Mouse (Mus musculus) ES-Bruce4 (cell line): Measurements from ENCODE around the gene Irs3. TPM values are rescaled to one million over a fixed set of nuclear protein-coding genes. Genes with fewer than 3 reads are reported as not detected.

Experiments used
- H3K27ac ChIP-seq: 2 replicates; pipeline ENCODE4 v1.5.1; 2012; ENCODE audit warnings: low read length, inconsistent platforms; ENCODE audit not compliant: insufficient read depth
- H3K27me3 ChIP-seq: 2 replicates; pipeline ENCODE4 v1.6.1; 2012; ENCODE audit warnings: mild to moderate bottlenecking, low read length, inconsistent platforms; ENCODE audit not compliant: control insufficient read depth, poor library complexity, insufficient read depth, severe bottlenecking
- H3K36me3 ChIP-seq: 2 replicates; pipeline ENCODE4 v1.6.1; 2012; ENCODE audit warnings: inconsistent platforms, mild to moderate bottlenecking, low read length, moderate library complexity; ENCODE audit not compliant: control insufficient read depth, poor library complexity, insufficient read depth, severe bottlenecking
- H3K4me1 ChIP-seq: one replicate; pipeline ENCODE4 v1.8.1; 2011; ENCODE audit warnings: low read length; ENCODE audit not compliant: control insufficient read depth, insufficient read depth
- H3K4me3 ChIP-seq: 2 replicates; pipeline ENCODE4 v1.5.1; 2011; ENCODE audit warnings: low read depth, mild to moderate bottlenecking, low read length
- H3K9ac ChIP-seq: 2 replicates; pipeline ENCODE4 v1.6.1; 2012; ENCODE audit warnings: low read depth, mild to moderate bottlenecking, inconsistent platforms; ENCODE audit not compliant: poor library complexity, severe bottlenecking
- H3K9me3 ChIP-seq: replicated peaks from 2 replicates; pipeline ENCODE4 v1.6.1; 2012; ENCODE audit warnings: mild to moderate bottlenecking, low read length, inconsistent platforms; ENCODE audit not compliant: control insufficient read depth, poor library complexity, insufficient read depth, severe bottlenecking
- CTCF ChIP-seq: IDR thresholded peaks from one replicate; pipeline ENCODE4 v1.8.1; 2011; ENCODE audit warnings: low read depth, low read length
- EP300 ChIP-seq: IDR thresholded peaks from 2 replicates; pipeline ENCODE4 v1.6.1; 2011; ENCODE audit warnings: low read depth, low read length; ENCODE audit not compliant: insufficient read depth
- POLR2A ChIP-seq: IDR thresholded peaks from one replicate; pipeline ENCODE4 v1.8.1; 2011; ENCODE audit warnings: low read length; ENCODE audit not compliant: insufficient read depth
- polyA plus RNA-seq: library from polyadenylated mRNA; stranded (reverse); fragments of >200 nt; gene quantifications from 2 replicates; pipeline ENCODE4 v1.2.4, GENCODE M21; 2011; ENCODE audit warnings: low read depth; ENCODE audit not compliant: missing spikeins, insufficient read depth, insufficient read length

Irs3 gene
- 1.2 and 1.5 TPM in 2 replicates for polyA plus RNA-seq

DNA sequence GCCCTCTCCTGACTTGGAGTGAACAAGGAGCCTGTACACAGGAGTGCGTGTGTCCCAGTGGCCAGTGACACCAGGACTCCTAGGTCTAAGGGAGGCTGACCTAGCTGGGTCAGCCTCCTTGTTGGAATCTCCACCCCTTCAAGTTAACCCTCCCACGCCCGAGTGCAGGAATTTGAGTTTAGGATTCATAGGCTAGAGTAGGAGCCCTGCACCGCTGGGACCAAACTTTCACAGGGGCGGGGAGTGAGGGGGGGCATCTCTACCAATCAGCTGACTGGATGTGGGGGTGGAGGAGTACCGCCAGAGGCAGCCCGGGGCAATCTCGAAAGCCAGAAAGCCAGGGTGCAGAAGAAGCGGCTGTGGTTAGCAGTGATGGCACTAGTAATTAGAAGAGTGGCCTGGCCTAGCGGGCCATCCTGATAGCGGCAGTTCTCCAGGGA is at the start of gene Irs3:
TSS of gene Irs3 (minus strand) at position 63 of the 440 bp plus-strand sequence.
- H3K27ac ChIP-seq: no peak within 1 kb of the TSS
- TF ChIP-seq CTCF (no peak), POLR2A (no peak), EP300 (no peak)
- peak within 1 kb of the TSS; percentile 41 for H3K4me3 ChIP-seq
- no peaks in the 10 kb centered on the region for H3K4me1 ChIP-seq
- peak within 1 kb of the TSS; percentile 35 for H3K9ac ChIP-seq
- H3K27me3 ChIP-seq: no peaks in the 10 kb centered on the region
- no peaks in the 10 kb centered on the region for H3K9me3 ChIP-seq
- no peaks in the 10 kb centered on the region for H3K36me3 ChIP-seq

DNA sequence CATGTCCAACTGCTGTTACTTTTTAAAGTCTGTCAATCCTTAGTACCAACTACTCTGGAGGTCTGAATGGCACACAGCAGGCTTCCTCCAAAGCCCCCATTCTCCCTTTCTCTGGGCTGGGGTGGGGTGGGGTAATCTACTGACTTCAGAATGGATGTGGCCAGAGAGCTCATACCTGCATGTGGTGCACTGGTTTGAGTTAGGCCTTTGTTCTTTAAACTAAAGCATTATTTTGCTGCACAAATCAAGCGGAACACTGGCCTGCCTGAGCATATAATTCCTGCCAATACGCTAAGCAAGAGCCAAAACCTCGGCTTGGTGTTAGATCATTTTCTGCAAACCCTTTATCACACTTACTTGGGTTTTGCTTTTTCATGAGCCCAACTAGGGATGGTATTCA is 49.3 kb upstream of the Irs3 start:
- Histone ChIP-seq H3K4me1 (peaks cover 1% of the 10 kb centered on the region), H3K9me3 (no peaks in the 10 kb centered on the region), H3K27me3 (no peaks in the 10 kb centered on the region), H3K27ac (no peak overlapping the region), H3K9ac (no peak overlapping the region), H3K36me3 (no peaks in the 10 kb centered on the region), H3K4me3 (no peak overlapping the region)
- TF ChIP-seq POLR2A: no peak
- TF ChIP-seq CTCF: no peak
- no peak for TF ChIP-seq EP300

DNA sequence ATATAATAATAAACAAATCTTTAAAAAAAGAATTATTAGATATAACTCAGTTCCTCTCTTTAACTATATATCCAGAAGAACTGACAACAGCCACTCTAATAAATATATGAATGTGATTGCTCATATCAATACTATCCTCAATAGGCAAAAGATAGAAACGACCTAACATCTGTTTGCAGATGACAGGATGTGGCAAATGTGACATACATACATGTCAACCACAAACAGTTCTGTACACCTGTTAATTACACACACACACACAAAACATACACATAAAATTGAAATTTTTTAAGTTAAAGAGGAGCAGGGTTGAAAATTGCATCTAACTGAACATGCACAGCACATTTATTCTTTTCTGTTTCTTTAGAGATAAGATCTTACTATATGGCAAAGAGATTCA is 46.4 kb upstream of the Irs3 start:
- Histone ChIP-seq H3K36me3 (no peaks in the 10 kb centered on the region), H3K27me3 (no peaks in the 10 kb centered on the region), H3K9ac (no peak overlapping the region), H3K4me1 (peaks cover 1% of the 10 kb centered on the region), H3K4me3 (no peak overlapping the region), H3K9me3 (no peaks in the 10 kb centered on the region), H3K27ac (no peak overlapping the region)
- no peak for TF ChIP-seq EP300
- no peak for TF ChIP-seq POLR2A
- TF ChIP-seq CTCF: no peak

DNA sequence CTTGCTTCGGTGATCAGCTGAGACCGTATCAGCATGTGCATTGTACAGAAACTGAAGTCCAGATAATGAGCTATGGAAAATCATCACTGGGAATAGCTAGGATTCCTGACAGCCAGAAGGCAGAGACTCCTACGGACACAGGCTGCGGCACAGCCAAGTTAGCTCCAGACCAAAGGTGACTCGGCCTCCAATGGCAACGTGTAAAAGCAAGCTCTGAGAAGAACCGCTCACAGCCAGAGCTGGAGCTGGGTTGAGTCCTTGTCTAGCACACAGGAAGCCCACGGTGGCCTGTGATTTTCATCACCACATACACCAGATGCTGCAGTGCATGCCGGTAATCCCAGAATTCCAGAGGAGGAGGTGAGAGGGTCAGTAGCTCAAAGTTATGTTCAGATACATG is 45.0 kb upstream of the Irs3 start:
- H3K27ac ChIP-seq: no peak overlapping the region
- no peak overlapping the region for H3K4me3 ChIP-seq
- no peaks in the 10 kb centered on the region for H3K4me1 ChIP-seq
- TF ChIP-seq CTCF: no peak
- no peak for TF ChIP-seq EP300
- TF ChIP-seq POLR2A: no peak
- H3K27me3 ChIP-seq: no peaks in the 10 kb centered on the region
- no peaks in the 10 kb centered on the region for H3K36me3 ChIP-seq
- H3K9ac ChIP-seq: no peak overlapping the region
- H3K9me3 ChIP-seq: no peaks in the 10 kb centered on the region

DNA sequence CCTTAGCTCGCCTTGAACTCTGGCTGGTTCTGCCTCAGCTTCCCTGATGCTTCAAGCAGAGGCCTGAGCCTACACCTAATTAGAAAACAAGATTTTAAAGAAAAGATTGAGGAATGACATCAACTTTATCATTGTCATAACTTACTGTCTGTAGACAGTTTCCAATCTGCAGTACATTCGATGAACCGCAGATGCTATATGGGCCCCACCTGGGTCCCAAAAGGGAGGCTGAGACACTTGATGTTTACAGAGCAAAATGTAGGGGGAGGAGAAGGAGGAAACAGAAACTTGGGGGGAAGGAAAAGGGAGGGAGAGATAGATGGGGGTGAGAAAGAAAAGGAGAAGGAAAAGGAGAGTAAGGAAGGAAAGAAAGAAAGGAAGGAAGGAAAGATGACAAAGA is 44.5 kb upstream of the Irs3 start:
- Histone ChIP-seq H3K36me3 (no peaks in the 10 kb centered on the region), H3K9me3 (no peaks in the 10 kb centered on the region), H3K9ac (no peak overlapping the region), H3K27me3 (no peaks in the 10 kb centered on the region), H3K4me3 (no peak overlapping the region), H3K4me1 (no peaks in the 10 kb centered on the region), H3K27ac (no peak overlapping the region)
- no peak for TF ChIP-seq EP300
- no peak for TF ChIP-seq CTCF
- TF ChIP-seq POLR2A: no peak

DNA sequence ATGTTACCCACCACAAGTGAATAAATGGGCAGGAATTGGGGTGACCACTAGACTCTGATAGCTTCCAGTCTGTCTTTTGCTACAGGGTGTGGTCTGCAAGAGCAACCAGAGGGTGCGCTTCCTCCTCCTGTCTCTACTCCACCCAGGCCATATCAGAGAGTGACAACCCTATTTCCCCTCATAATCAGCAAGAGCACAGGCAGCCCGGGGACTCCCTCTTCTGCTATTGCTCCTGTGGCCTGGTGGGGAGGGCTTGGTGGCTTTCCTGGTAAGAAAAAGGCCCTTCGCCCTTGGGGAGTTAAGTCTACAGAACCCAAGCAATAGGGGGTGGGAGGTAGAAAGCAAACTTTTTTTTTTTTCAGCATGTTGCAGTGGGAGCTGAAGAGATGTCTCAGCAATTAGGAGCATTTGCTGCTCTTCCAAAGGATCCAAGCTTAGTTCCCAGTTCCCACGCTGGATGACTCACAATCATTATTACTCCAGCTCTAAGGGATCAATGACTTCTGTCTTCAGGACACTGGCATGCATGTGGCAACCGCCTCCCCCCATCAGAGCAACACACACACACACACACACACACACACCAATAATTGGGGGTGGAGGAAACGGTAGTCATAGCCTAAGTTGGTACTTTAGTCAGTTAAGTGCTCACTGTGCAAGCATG is 40.7 kb upstream of the Irs3 start:
- no peak overlapping the region for H3K27ac ChIP-seq
- H3K27me3 ChIP-seq: no peaks in the 10 kb centered on the region
- no peak overlapping the region for H3K9ac ChIP-seq
- H3K4me1 ChIP-seq: no peaks in the 10 kb centered on the region
- H3K36me3 ChIP-seq: no peaks in the 10 kb centered on the region
- TF ChIP-seq CTCF (no peak), EP300 (no peak), POLR2A (no peak)
- no peak overlapping the region for H3K4me3 ChIP-seq
- no peaks in the 10 kb centered on the region for H3K9me3 ChIP-seq
